Mouse (Mus musculus) yolk sac, embryonic 10.5 days (tissue): ENCODE data around the gene Adprh.

Source experiments
- DNase-seq: peaks from one replicate; pipeline ENCODE4 v3.0.0-alpha.2; 2017; ENCODE audit warnings: low spot score

Gene Adprh

GRCm38 (mm10) chr16:38395060-38395730 lies 57.3 kb downstream of the Adprh start:
- no peak for DNase-seq

- DNase-seq, result no peak
Measured at GRCm38 (mm10) chr16:38394191-38394618, 58.3 kb downstream of the Adprh start.
